Comparison of ENCODE assay signal across 7 mouse cellular contexts in the genomic region with DNA sequence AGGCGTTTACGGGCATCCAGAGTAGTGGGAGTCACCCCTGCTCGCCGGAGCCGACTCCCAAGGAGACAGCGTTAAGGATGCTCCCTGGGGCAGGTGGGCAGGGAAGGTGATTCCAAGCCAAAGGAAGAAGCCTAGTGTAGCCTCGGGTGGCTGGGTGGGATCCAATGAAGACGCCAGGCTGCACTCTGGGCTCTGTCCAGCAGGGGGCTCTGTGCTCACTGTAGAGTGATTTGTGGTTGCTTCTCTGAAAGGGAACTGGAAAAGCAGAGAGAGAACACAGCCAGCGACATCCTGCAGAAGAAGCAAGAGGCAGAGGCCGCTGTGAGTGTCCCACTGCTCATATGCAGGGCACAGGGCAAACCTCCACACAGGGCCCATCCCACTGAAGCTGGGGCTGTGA. TPM values are rescaled to one million over a fixed set of nuclear protein-coding genes. Genes with fewer than 3 reads are reported as not detected.
A peak's percentile ranks its signal among the peaks of the same experiment; 100 is the strongest.
DNase-seq lines count a peak whose midpoint lies in the region; ATAC-seq lines count a peak whose summit lies in the region.

No protein-coding gene starts in this region.

- peaks cover 31% of the 10 kb centered on the region for H3K36me3 ChIP-seq in forebrain, embryonic 15.5 days
- peaks cover 19% of the 10 kb centered on the region for H3K36me3 ChIP-seq in hindbrain, embryonic 16.5 days (ENCODE audit: control insufficient read depth, insufficient read depth, low read length)
- H3K36me3 ChIP-seq in midbrain, embryonic 11.5 days (ENCODE audit: control insufficient read depth, insufficient read depth, low read length): peaks cover 21% of the 10 kb centered on the region

- ATAC-seq in forebrain, embryonic 15.5 days (replicated peaks): 0 out of 2 replicates have a peak, but pooled peaks have one; percentile 14
- peak; percentile 9; the same call in 1 of the 2 replicates for ATAC-seq in hindbrain, embryonic 16.5 days
- no peak for ATAC-seq in midbrain, embryonic 11.5 days (ENCODE audit: low FRiP score)

- H3K27me3 ChIP-seq in forebrain, embryonic 15.5 days: no peaks in the 10 kb centered on the region
- H3K27me3 ChIP-seq in hindbrain, embryonic 16.5 days (replicated peaks; ENCODE audit: control insufficient read depth, insufficient read depth, low read length): no peaks in the 10 kb centered on the region
- no peaks in the 10 kb centered on the region for H3K27me3 ChIP-seq in midbrain, embryonic 11.5 days (ENCODE audit: control insufficient read depth, insufficient read depth, low read length)

- H3K4me2 ChIP-seq in forebrain, embryonic 15.5 days (replicated peaks): no peak overlapping the region
- H3K4me2 ChIP-seq in hindbrain, embryonic 16.5 days (ENCODE audit: low read length): no peak overlapping the region
- no peak overlapping the region for H3K4me2 ChIP-seq in midbrain, embryonic 11.5 days

- intact Hi-C loops in left cerebral cortex, postnatal 10 days (cut with DNase I): no loop called here

- peak; percentile 76 for DNase-seq in T-cell, adult 2 months (ENCODE audit: low spot score)
- peak; percentile 79 for DNase-seq in cerebellum, adult 11 months
- peak; percentile 81 to 87 for DNase-seq in left cerebral cortex, postnatal 10 days (ENCODE audit: extremely low spot score in 1 of 2, low spot score in 2 of 2)
- peak; percentile 99 for DNase-seq in midbrain, embryonic 11.5 days (ENCODE audit: low spot score, missing footprints)
- DNase-seq in right cerebral cortex, postnatal 4 days: peak; percentile 97

- H3K27ac ChIP-seq in forebrain, embryonic 15.5 days (replicated peaks): peak overlapping the region; percentile 38; the same call in 1 of the 2 replicates
- no peak overlapping the region for H3K27ac ChIP-seq in hindbrain, embryonic 16.5 days (ENCODE audit: low read depth, low read length)
- H3K27ac ChIP-seq in midbrain, embryonic 11.5 days (ENCODE audit: low read depth, low read length): no peak overlapping the region

- H3K4me3 ChIP-seq in forebrain, embryonic 15.5 days: no peak overlapping the region
- H3K4me3 ChIP-seq in hindbrain, embryonic 16.5 days (ENCODE audit: low read length): no peak overlapping the region
- H3K4me3 ChIP-seq in midbrain, embryonic 11.5 days (ENCODE audit: low read depth, low read length): no peak overlapping the region

- H3K4me1 ChIP-seq in forebrain, embryonic 15.5 days: no peaks in the 10 kb centered on the region
- H3K4me1 ChIP-seq in hindbrain, embryonic 16.5 days (ENCODE audit: control insufficient read depth, insufficient read depth, low read depth, low read length): peaks cover 2% of the 10 kb centered on the region; the same call in 1 of the 2 replicates
- H3K4me1 ChIP-seq in midbrain, embryonic 11.5 days (ENCODE audit: control insufficient read depth, insufficient read depth, low read length): no peaks in the 10 kb centered on the region

- no peak overlapping the region for H3K9ac ChIP-seq in forebrain, embryonic 15.5 days (replicated peaks)
- peak overlapping the region; percentile 30; the same call in 1 of the 2 replicates for H3K9ac ChIP-seq in hindbrain, embryonic 16.5 days (ENCODE audit: low read depth, low read length)
- H3K9ac ChIP-seq in midbrain, embryonic 11.5 days (ENCODE audit: low read length): no peak overlapping the region

- WGBS in forebrain, embryonic 15.5 days: 42% methylated on average over 10 of the region's 10 CpGs
- WGBS in hindbrain, embryonic 16.5 days: 40% methylated on average over 10 of the region's 10 CpGs
- WGBS in midbrain, embryonic 11.5 days: 48% methylated on average over 10 of the region's 10 CpGs

- no peaks in the 10 kb centered on the region for H3K9me3 ChIP-seq in forebrain, embryonic 15.5 days
- H3K9me3 ChIP-seq in hindbrain, embryonic 16.5 days (ENCODE audit: control insufficient read depth, low read length): no peaks in the 10 kb centered on the region
- H3K9me3 ChIP-seq in midbrain, embryonic 11.5 days (ENCODE audit: control insufficient read depth, low read length): no peaks in the 10 kb centered on the region; the same call in 1 of the 2 replicates

RNA-seq across cellular contexts. Expression of a gene that starts 11.0 kb away (rescaled TPM):
- 41.4 and 41.6 TPM in 2 replicates for polyA plus RNA-seq in forebrain, embryonic 15.5 days (2015; fragmentation: Nextera tagmentation; extraction: Ambion mirVana)
- 35.4 and 35.7 TPM in 2 replicates for polyA plus RNA-seq in hindbrain, embryonic 16.5 days (2015; fragmentation: Nextera tagmentation; extraction: Ambion mirVana)
- total RNA-seq in left cerebral cortex, postnatal 10 days (2021): 10 to 100 TPM; 18.8 to 21.2 TPM
- polyA plus RNA-seq in midbrain, embryonic 11.5 days (2014; fragmentation: Nextera tagmentation; extraction: Ambion mirVana): 21.9 and 24.6 TPM in 2 replicates

RNA-seq across cellular contexts. Expression of a gene that starts 18.3 kb away (rescaled TPM):
- polyA plus RNA-seq in forebrain, embryonic 15.5 days (2015; fragmentation: Nextera tagmentation; extraction: Ambion mirVana): 19.5 and 21.8 TPM in 2 replicates
- polyA plus RNA-seq in hindbrain, embryonic 16.5 days (2015; fragmentation: Nextera tagmentation; extraction: Ambion mirVana): 21.3 and 24.8 TPM in 2 replicates
- total RNA-seq in left cerebral cortex, postnatal 10 days (2021): 10 to 100 TPM; 14.5 to 16.9 TPM
- 21.5 and 22.9 TPM in 2 replicates for polyA plus RNA-seq in midbrain, embryonic 11.5 days (2014; fragmentation: Nextera tagmentation; extraction: Ambion mirVana)

RNA-seq across cellular contexts. Expression of a gene that starts 30.9 kb away (rescaled TPM):
- polyA plus RNA-seq in forebrain, embryonic 15.5 days (2015; fragmentation: Nextera tagmentation; extraction: Ambion mirVana): 3.0 and 3.5 TPM in 2 replicates
- polyA plus RNA-seq in hindbrain, embryonic 16.5 days (2015; fragmentation: Nextera tagmentation; extraction: Ambion mirVana): 4.7 and 5.0 TPM in 2 replicates
- total RNA-seq in left cerebral cortex, postnatal 10 days (2021): 10 to 100 TPM; 10.2 to 11.2 TPM
- polyA plus RNA-seq in midbrain, embryonic 11.5 days (2014; fragmentation: Nextera tagmentation; extraction: Ambion mirVana): 2.0 and 2.6 TPM in 2 replicates

RNA-seq across cellular contexts. Expression of a gene that starts 44.3 kb away (rescaled TPM):
- 81.1 and 82.4 TPM in 2 replicates for polyA plus RNA-seq in forebrain, embryonic 15.5 days (2015; fragmentation: Nextera tagmentation; extraction: Ambion mirVana)
- 78.4 and 86.9 TPM in 2 replicates for polyA plus RNA-seq in hindbrain, embryonic 16.5 days (2015; fragmentation: Nextera tagmentation; extraction: Ambion mirVana)
- 10 to 100 TPM; 55.1 to 70.9 TPM for total RNA-seq in left cerebral cortex, postnatal 10 days (2021)
- 79.3 and 86.8 TPM in 2 replicates for polyA plus RNA-seq in midbrain, embryonic 11.5 days (2014; fragmentation: Nextera tagmentation; extraction: Ambion mirVana)

RNA-seq across cellular contexts. Expression of a gene that starts 49.7 kb away (rescaled TPM):
- 18.0 and 21.5 TPM in 2 replicates for polyA plus RNA-seq in forebrain, embryonic 15.5 days (2015; fragmentation: Nextera tagmentation; extraction: Ambion mirVana)
- 18.1 and 20.9 TPM in 2 replicates for polyA plus RNA-seq in hindbrain, embryonic 16.5 days (2015; fragmentation: Nextera tagmentation; extraction: Ambion mirVana)
- 10 to 100 TPM; 11.9 to 14.7 TPM for total RNA-seq in left cerebral cortex, postnatal 10 days (2021)
- 21.1 and 22.5 TPM in 2 replicates for polyA plus RNA-seq in midbrain, embryonic 11.5 days (2014; fragmentation: Nextera tagmentation; extraction: Ambion mirVana)
